Mouse (Mus musculus): ENCODE results near the gene Fbxl14. TPM values are rescaled to one million over a fixed set of nuclear protein-coding genes. Genes with fewer than 3 reads are reported as not detected.
A peak's percentile ranks its signal among the peaks of the same experiment; 100 is the strongest.

Gene Fbxl14
- total RNA-seq, 2 experiments from 2014 or later, result 20.6 to 21.6 TPM

DNA sequence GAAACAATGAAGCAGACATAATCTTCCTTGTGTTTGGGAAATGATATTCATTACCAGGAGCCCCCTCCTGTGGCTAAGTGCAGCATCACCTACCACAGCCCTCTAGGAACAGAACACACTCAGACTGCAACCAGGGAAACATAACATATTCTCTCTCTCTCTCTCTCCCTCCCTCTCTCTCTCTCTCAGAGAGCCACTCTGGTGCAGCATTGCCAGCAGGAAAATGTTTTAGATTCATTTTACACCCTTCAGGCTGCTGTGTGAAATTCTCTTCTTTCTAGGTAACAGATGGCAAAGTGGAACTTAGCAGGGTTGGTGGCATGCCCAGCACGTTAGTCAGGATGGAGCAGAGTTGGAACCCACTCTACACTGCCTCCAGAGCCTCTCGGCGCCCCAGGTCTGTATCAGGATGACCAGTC, 42.0 kb downstream of the Fbxl14 start:
- peak in 1 of 2 experiments; percentile 57 for DNase-seq (ENCODE audit: extremely low spot score in 1 of 2, low spot score in 2 of 2)
- intact Hi-C loops (cut with DNase I), result no loop called here

DNA sequence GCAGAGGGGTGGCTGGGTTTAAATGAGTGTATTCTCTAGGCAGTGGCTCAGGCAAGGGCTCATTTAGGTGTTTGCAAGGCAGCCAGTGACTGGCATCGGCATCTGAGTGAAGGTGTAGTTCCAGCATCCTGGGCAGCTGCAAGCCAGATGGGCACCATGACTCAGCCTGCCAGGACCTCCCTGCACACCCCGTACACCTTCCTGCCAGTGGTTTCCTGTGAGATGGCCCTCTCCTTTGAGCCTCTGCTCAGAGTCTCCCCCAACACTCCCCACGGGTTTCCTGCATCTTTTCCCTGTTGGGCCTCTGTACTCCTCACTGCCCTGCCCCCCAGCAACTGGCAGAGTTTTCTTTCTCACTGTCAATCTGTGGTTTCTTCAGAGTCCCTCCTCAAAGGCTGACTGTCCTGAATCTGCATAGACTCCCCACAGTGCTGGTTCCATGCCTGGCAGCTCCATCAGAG, 42.5 kb downstream of the Fbxl14 start:
- no peak for DNase-seq (ENCODE audit: extremely low spot score in 1 of 2, low spot score in 2 of 2)
- intact Hi-C loops (cut with DNase I), result no loop called here

GRCm38 (mm10) chr6:119526498-119526897, 47.0 kb downstream of the Fbxl14 start:
- DNase-seq (ENCODE audit: extremely low spot score in 1 of 2, low spot score in 2 of 2), result no peak
- intact Hi-C loops (cut with DNase I), result no loop called here

- intact Hi-C loops (cut with DNase I), result no loop called here
- DNase-seq (ENCODE audit: extremely low spot score in 1 of 2, low spot score in 2 of 2), result no peak
Observed at GRCm38 (mm10) chr6:119529659-119530058, 50.2 kb downstream of the Fbxl14 start.

Other genes starting within 250 kb of the Fbxl14 start
- 1 to 10 TPM; 1.6 to 2.7 TPM for gene Cacna2d4, start 243.1 kb upstream of the Fbxl14 start, total RNA-seq (2021)
- gene Lrtm2, start 148.9 kb upstream of the Fbxl14 start, total RNA-seq (2021), result 10 to 100 TPM; 38.5 to 39.4 TPM
- 10 to 100 TPM; 40.5 to 43.1 TPM for gene Adipor2, start 62.0 kb upstream of the Fbxl14 start, total RNA-seq (2021)
- 1 to 10 TPM; 1.7 to 1.9 TPM for gene Wnt5b, start 64.7 kb downstream of the Fbxl14 start, total RNA-seq (2021)

All from left cerebral cortex, postnatal 10 days (tissue).